Mouse (Mus musculus) left cerebral cortex, postnatal 14 days (tissue): ENCODE measurements around the gene Frmd5. TPM values are rescaled to one million over a fixed set of nuclear protein-coding genes. Genes with fewer than 3 reads are reported as not detected.

ENCODE experiments used
- DNase-seq, 2 experiments: peaks; one replicate each; pipeline ENCODE4 v3.0.0; 2021 to 2022; ENCODE audit warnings: low spot score in 2 of 2, mixed read lengths in 1 of 2
- intact Hi-C: fragments of 180-260 bp; cut with DNase I; formaldehyde crosslinking; loops from one replicate; pipeline ENCODE4 v1.15.1; 2025
- total RNA-seq, 2 experiments: library from RNA; stranded (reverse); gene quantifications; 2 replicates each; pipeline ENCODE4 v1.2.3; 2021

The Frmd5 gene
- total RNA-seq, 2 experiments from 2014 or later, result 47.7 to 54.5 TPM

- DNase-seq, result no peak
These were observed 160.4 kb downstream of the Frmd5 start for GRCm38 (mm10) chr2:121646528-121646927.

GRCm38 (mm10) chr2:121642934-121643333, 164.0 kb downstream of the Frmd5 start:
- intact Hi-C loops, result no loop called here

More at GRCm38 (mm10) chr2:121646528-121646927, 160.4 kb downstream of the Frmd5 start:
- intact Hi-C loops, result no loop called here

GRCm38 (mm10) chr2:121632091-121632490, 174.8 kb downstream of the Frmd5 start:
- intact Hi-C loops, result no loop called here
- no peak for DNase-seq

More at GRCm38 (mm10) chr2:121642934-121643333, 164.0 kb downstream of the Frmd5 start:
- no peak for DNase-seq

GRCm38 (mm10) chr2:121630286-121630685, 176.6 kb downstream of the Frmd5 start:
- no peak for DNase-seq
- intact Hi-C loops, result no loop called here

GRCm38 (mm10) chr2:121628290-121628689, 178.6 kb downstream of the Frmd5 start:
- intact Hi-C loops, result no loop called here

GRCm38 (mm10) chr2:121625901-121626300, 181.0 kb downstream of the Frmd5 start:
- intact Hi-C loops, result no loop called here
- DNase-seq, result no peak

More at GRCm38 (mm10) chr2:121628290-121628689, 178.6 kb downstream of the Frmd5 start:
- DNase-seq, result no peak

- DNase-seq, result peak in 1 of 2 experiments; percentile 52
- intact Hi-C loops, result no loop called here
These were observed 185.4 kb downstream of the Frmd5 start for GRCm38 (mm10) chr2:121621262-121622163.

- DNase-seq, result no peak
- intact Hi-C loops, result no loop called here
These were observed 186.2 kb downstream of the Frmd5 start for GRCm38 (mm10) chr2:121620582-121621261.

- no peak for DNase-seq
- intact Hi-C loops, result no loop called here
These were observed 191.7 kb downstream of the Frmd5 start for GRCm38 (mm10) chr2:121615199-121615559.

- DNase-seq, result no peak
- intact Hi-C loops, result no loop called here
These were observed 192.2 kb downstream of the Frmd5 start for GRCm38 (mm10) chr2:121614483-121615198.

- intact Hi-C loops, result no loop called here
- DNase-seq, result no peak
These were observed 194.8 kb downstream of the Frmd5 start for GRCm38 (mm10) chr2:121612112-121612511.

- intact Hi-C loops, result no loop called here
- no peak for DNase-seq
These were observed 196.6 kb downstream of the Frmd5 start for GRCm38 (mm10) chr2:121610008-121610884.

GRCm38 (mm10) chr2:121609141-121609724, 197.7 kb downstream of the Frmd5 start:
- peak in 1 of 2 experiments; percentile 59 for DNase-seq
- intact Hi-C loops, result no loop called here

GRCm38 (mm10) chr2:121602397-121602796, 204.5 kb downstream of the Frmd5 start:
- DNase-seq, result no peak
- intact Hi-C loops, result no loop called here

- DNase-seq, result no peak
- intact Hi-C loops, result no loop called here
These were observed 205.3 kb downstream of the Frmd5 start for GRCm38 (mm10) chr2:121601543-121601942.

- intact Hi-C loops, result no loop called here
These were observed 206.2 kb downstream of the Frmd5 start for GRCm38 (mm10) chr2:121600736-121601135.

GRCm38 (mm10) chr2:121598249-121598648, 208.6 kb downstream of the Frmd5 start:
- intact Hi-C loops, result no loop called here
- no peak for DNase-seq

More at GRCm38 (mm10) chr2:121600736-121601135, 206.2 kb downstream of the Frmd5 start:
- DNase-seq, result no peak

GRCm38 (mm10) chr2:121596621-121597020, 210.3 kb downstream of the Frmd5 start:
- no peak for DNase-seq
- intact Hi-C loops, result no loop called here
